Mouse (Mus musculus) retina, postnatal 1 day (tissue): ENCODE results near the gene Hoxb8.
A peak's percentile ranks its signal among the peaks of the same experiment; 100 is the strongest.

Source experiments
- DNase-seq: peaks from one replicate; pipeline ENCODE4 v3.0.0-alpha.2; 2012

Gene Hoxb8

GRCm38 (mm10) chr11:96317608-96318367 lies 36.1 kb downstream of the Hoxb8 start, which contains the start of gene Hoxb4:
TSS of gene Hoxb4 (plus strand) at chr11:96318267.
- no peak for DNase-seq

- peak; percentile 67 for DNase-seq
Measured at GRCm38 (mm10) chr11:96318368-96319070, 36.8 kb downstream of the Hoxb8 start.

GRCm38 (mm10) chr11:96319071-96319902 lies 37.6 kb downstream of the Hoxb8 start:
- no peak for DNase-seq

- DNase-seq: no peak
Measured at GRCm38 (mm10) chr11:96319910-96320309, 38.2 kb downstream of the Hoxb8 start.

DNA sequence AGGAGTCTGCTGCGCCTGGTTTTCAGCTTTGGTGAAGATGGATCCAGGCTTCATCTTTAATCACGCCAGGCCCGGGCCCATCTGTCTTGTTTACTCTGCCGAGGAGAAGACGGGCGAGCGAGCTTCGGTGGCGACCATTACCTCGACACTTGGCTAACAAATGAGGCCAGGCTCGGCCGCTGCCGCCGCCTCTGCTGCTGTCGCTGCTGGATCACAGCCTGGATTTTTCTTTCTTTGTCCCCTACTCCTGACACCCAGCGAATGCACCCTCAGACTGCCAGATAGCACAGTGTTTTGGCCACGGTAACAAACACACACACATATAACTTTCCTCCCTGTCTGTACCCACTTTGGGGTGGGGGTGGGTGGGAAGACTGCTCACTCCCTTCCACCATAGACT lies 39.0 kb downstream of the Hoxb8 start:
- DNase-seq: no peak

DNA sequence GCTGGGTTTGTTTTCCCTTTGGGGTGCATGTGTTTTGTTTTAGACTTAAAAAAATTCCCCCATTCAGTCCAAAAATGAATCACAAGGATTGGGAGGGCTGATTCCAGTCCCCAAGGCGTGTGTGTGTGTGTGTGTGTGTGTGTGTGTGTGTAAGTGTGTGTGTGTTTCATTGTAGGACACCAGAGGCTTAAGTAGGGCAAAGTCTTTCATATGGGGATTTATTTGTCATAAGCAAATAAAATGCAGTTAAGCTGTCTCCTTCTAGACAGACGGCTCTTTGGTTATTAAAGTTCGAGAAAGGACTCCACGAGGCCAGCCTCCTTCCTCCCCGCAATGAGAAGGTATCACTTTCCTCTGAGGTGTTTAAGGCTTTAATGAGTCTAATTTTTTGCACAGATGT lies 40.1 kb downstream of the Hoxb8 start:
- DNase-seq: no peak

GRCm38 (mm10) chr11:96322738-96323137 lies 41.0 kb downstream of the Hoxb8 start:
- DNase-seq: no peak

- no peak for DNase-seq
Measured at GRCm38 (mm10) chr11:96323154-96323553, 41.4 kb downstream of the Hoxb8 start, which contains the start of gene Hoxb3. TSS of gene Hoxb3 (plus strand) at chr11:96323326.

DNA sequence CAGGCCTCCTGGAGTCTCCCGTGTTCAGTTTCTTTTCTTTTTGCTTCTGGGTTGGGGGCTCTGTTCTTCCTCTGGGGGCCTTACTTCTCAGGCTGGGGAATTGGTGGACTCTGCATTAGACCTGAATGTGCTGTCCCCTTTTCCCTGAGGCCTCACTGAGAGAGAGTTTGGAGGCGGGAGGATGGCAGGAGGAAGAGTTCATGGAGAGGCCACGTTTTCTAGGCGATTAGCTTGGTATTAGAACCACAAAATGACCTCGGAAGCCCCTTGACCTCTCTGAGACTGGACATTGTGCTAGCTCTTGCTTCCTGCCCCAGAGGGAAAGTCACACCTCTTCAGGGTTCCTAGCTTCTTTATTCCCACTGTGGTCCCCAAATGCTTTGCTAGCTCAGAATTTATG lies 42.4 kb downstream of the Hoxb8 start:
- no peak for DNase-seq

GRCm38 (mm10) chr11:96324965-96325364 lies 43.3 kb downstream of the Hoxb8 start:
- DNase-seq: no peak

- no peak for DNase-seq
Measured at GRCm38 (mm10) chr11:96325747-96326212, 44.1 kb downstream of the Hoxb8 start.

DNA sequence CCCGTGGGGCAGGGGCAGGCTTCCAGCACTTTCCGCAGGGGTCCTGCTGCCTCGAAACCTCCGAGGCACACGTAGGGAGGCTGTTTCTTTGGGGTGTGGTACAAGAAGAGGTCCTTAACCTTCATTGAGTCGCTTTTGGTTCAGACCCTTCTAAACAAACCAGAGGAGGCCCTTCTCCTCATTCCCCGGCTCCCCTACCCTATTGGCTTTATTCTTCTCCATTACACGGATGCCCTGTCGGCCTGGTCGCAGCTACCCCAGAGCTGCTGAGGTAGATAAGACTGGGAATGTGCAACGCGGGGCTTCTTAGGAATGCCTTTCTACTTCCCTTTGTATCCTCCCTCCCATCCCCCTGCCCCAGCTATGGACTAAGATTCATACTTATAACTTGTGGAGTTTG lies 45.0 kb downstream of the Hoxb8 start:
- no peak for DNase-seq

- DNase-seq: no peak
Measured at GRCm38 (mm10) chr11:96327122-96327521, 45.4 kb downstream of the Hoxb8 start.

- no peak for DNase-seq
Measured at GRCm38 (mm10) chr11:96327750-96328149, 46.0 kb downstream of the Hoxb8 start.

DNA sequence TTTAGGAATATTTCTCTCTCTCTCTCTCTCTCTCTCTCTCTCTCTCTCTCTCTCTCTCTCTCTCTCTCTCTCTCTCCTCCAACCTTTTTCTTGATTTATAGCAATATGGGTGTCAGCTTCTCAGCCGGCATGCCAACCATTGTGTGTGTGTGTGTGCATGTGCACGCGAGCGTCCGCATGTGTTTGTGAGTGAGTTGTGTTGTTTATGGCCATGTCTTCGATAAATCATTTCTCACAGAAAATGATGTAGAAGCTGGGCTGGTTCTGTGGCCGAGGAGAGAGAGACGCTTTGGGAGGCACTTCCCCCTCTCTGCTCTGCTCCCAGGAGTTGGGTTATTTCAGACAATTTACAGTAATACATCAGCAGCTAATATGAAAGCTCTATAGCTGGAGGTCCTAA lies 46.9 kb downstream of the Hoxb8 start:
- DNase-seq: no peak

DNA sequence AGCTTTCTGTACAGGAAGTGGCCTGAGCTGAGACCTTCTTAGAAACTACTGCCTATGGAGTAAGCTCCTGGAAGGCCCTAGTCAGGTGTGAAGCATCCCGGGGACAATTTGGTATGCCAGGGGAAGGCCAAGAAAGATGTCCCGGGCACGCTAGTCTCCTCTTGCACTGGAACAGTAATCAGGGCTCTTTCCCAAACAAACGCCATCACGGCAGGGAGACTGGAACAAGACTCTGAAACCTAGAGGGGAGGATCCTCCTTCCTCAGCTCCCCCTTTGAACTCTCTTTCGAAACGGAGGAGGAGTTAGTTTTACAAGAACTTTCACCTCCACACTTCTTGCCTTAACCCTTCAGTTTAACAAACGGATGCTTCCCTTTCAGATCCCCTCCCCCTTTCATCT lies 50.4 kb downstream of the Hoxb8 start:
- DNase-seq: no peak

DNA sequence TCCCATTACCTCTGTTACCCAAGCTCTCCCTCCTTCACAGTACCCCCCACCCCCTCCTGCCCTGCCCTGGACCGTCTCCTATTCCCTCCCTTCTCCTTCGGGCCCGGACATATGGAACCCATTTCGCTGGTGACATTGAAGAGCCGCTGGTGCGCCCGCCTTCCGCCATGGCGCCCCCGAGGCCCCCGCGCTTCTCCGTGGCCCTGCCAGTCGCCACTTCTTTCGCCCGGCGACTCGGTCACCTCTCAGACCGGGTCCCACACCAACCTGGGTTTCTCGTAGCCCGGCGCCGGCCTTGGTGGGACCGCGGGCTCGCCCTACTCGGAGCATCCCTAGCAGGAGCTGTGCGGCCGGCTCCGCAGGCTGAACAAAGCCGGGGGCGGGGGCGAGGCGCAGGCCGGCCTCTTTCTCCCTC lies 50.9 kb downstream of the Hoxb8 start:
- no peak for DNase-seq

DNA sequence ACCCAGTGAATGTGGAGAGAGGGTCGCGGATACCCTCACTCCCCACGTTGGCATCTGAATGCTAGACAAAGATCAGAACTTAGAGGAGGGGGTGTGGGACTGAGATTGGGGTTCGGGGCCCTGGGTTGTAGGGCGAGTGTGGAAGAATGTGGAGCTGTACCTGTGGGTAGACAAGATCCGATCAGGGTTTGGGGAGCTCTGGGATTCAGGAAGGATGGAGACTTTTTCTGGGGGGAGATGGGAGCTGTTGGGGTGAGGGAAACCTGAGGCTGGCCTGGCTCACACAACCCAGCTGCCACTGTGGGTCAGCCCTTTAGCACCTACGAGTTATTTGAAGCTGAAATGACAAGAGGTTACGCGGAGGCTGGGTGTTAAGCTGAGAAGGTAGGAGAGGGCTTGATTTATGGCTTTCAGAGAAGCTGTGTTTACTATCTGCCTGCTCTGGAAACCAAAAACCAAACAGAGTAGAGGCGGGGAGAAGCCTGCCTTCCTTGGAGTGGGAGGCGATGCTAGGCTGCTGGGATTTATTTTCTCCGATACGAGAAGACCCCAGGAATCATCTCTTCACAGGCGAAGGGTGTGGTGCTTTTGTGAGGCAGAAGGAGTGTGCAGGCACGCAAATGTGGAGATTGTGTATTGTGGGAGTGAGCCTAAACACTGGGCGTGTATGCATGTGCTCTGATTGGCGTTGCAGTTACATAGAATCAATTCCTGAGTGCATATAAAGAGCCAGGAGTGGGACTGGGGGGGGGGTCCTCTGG lies 51.7 kb downstream of the Hoxb8 start:
- no peak for DNase-seq

DNA sequence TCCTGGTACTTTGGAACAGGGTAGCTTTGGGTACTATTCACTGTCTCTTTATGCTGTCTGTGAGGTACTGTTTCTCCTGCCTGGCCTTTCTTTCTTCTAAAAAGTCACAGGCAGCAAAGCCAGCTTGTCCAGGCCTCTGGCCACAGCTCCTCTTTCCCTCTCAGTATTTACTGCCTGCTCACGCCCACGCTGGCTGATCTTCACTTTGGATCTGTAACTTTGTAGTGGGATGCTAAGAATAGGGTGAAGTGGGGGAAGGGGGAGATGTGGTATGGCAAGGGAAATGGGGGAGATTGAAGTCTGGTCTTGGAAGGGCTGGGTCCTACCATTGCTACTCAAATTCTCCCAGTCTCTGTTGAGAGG lies 52.3 kb downstream of the Hoxb8 start:
- no peak for DNase-seq
